Mouse (Mus musculus): ENCODE measurements around the gene St13. TPM values are rescaled to one million over a fixed set of nuclear protein-coding genes. Genes with fewer than 3 reads are reported as not detected.

Gene St13
- total and polyA plus RNA-seq, 3 experiments = 278 to 532 (median 337) TPM

- Histone ChIP-seq H3K36me3 (replicated peaks) (peaks cover 65% of the 10 kb centered on the region), H3K4me1 (ENCODE audit: insufficient read depth, low read depth, low read length) (peaks cover 47% of the 10 kb centered on the region), H3K4me3 (ENCODE audit: low read depth, low read length) (no peak overlapping the region), H3K27me3 (ENCODE audit: insufficient read depth, low read length) (no peaks in the 10 kb centered on the region), H3K9me3 (replicated peaks) (no peaks in the 10 kb centered on the region)
- no peak for TF ChIP-seq GATA2 (IDR thresholded peaks at IDR 0.05; ENCODE audit: borderline replicate concordance, low read depth, low read length)
- TF ChIP-seq GATA1 (IDR thresholded peaks at IDR 0.05; ENCODE audit: borderline replicate concordance, low read length) = no peak
- no peak for TF ChIP-seq CTCF (IDR thresholded peaks at IDR 0.05; ENCODE audit: low read depth, low read length)
- TF ChIP-seq TAL1 (conservative IDR thresholded peaks at IDR 0.05; ENCODE audit: low read depth, low read length) = no peak
- no peak for TF ChIP-seq POLR2AphosphoS5 (IDR thresholded peaks at IDR 0.05; ENCODE audit: insufficient replicate concordance, low read depth, low read length)
- DNase-seq (ENCODE audit: low spot score) (no peak), ATAC-seq (ENCODE audit: extremely low read depth, insufficient number of reproducible peaks, low FRiP score, poor library complexity, severe bottlenecking) (no peak)
Measured at GRCm38 (mm10) chr15:81362501-81362900, 37.4 kb downstream of the St13 start.

GRCm38 (mm10) chr15:81361417-81362015 is 38.4 kb downstream of the St13 start:
- Histone ChIP-seq H3K4me3 (ENCODE audit: low read depth, low read length) (no peak overlapping the region; the same call in 1 of the 2 replicates), H3K9me3 (replicated peaks) (no peaks in the 10 kb centered on the region), H3K36me3 (replicated peaks) (peaks cover 62% of the 10 kb centered on the region), H3K4me1 (ENCODE audit: insufficient read depth, low read depth, low read length) (peaks cover 47% of the 10 kb centered on the region), H3K27me3 (ENCODE audit: insufficient read depth, low read length) (no peaks in the 10 kb centered on the region)
- TF ChIP-seq GATA2 (IDR thresholded peaks at IDR 0.05; ENCODE audit: borderline replicate concordance, low read depth, low read length) (no peak), CTCF (IDR thresholded peaks at IDR 0.05; ENCODE audit: low read depth, low read length) (no peak), GATA1 (IDR thresholded peaks at IDR 0.05; ENCODE audit: borderline replicate concordance, low read length) (no peak), TAL1 (conservative IDR thresholded peaks at IDR 0.05; ENCODE audit: low read depth, low read length) (no peak), POLR2AphosphoS5 (IDR thresholded peaks at IDR 0.05; ENCODE audit: insufficient replicate concordance, low read depth, low read length) (no peak)
- ATAC-seq (ENCODE audit: extremely low read depth, insufficient number of reproducible peaks, low FRiP score, poor library complexity, severe bottlenecking) = no peak
- DNase-seq (ENCODE audit: low spot score) = no peak

- ATAC-seq (ENCODE audit: extremely low read depth, insufficient number of reproducible peaks, low FRiP score, poor library complexity, severe bottlenecking) = 0 out of 2 replicates have a peak, but pooled peaks have one; percentile 12
- Histone ChIP-seq H3K4me3 (ENCODE audit: low read depth, low read length) (peak overlapping the region; percentile 85), H3K36me3 (replicated peaks) (peaks cover 57% of the 10 kb centered on the region), H3K9me3 (replicated peaks) (no peaks in the 10 kb centered on the region), H3K27me3 (ENCODE audit: insufficient read depth, low read length) (no peaks in the 10 kb centered on the region), H3K4me1 (ENCODE audit: insufficient read depth, low read depth, low read length) (peaks cover 47% of the 10 kb centered on the region)
- TF ChIP-seq POLR2AphosphoS5 (IDR thresholded peaks at IDR 0.05; ENCODE audit: insufficient replicate concordance, low read depth, low read length) (no peak), CTCF (IDR thresholded peaks at IDR 0.05; ENCODE audit: low read depth, low read length) (no peak), GATA2 (IDR thresholded peaks at IDR 0.05; ENCODE audit: borderline replicate concordance, low read depth, low read length) (no peak), GATA1 (IDR thresholded peaks at IDR 0.05; ENCODE audit: borderline replicate concordance, low read length) (no peak), TAL1 (conservative IDR thresholded peaks at IDR 0.05; ENCODE audit: low read depth, low read length) (no peak)
- DNase-seq (ENCODE audit: low spot score) = peak; percentile 4
Measured at GRCm38 (mm10) chr15:81361022-81361404, 38.9 kb downstream of the St13 start.

- DNase-seq (ENCODE audit: low spot score) = peak; percentile 82
- Histone ChIP-seq H3K4me3 (ENCODE audit: low read depth, low read length) (peak within 1 kb of the TSS; percentile 85), H3K27me3 (ENCODE audit: insufficient read depth, low read length) (no peaks in the 10 kb centered on the region), H3K4me1 (ENCODE audit: insufficient read depth, low read depth, low read length) (peaks cover 47% of the 10 kb centered on the region), H3K36me3 (replicated peaks) (peaks cover 53% of the 10 kb centered on the region), H3K9me3 (replicated peaks) (no peaks in the 10 kb centered on the region)
- peak; percentile 99 for ATAC-seq (ENCODE audit: extremely low read depth, insufficient number of reproducible peaks, low FRiP score, poor library complexity, severe bottlenecking)
- TF ChIP-seq POLR2AphosphoS5 (IDR thresholded peaks at IDR 0.05; ENCODE audit: insufficient replicate concordance, low read depth, low read length) (no peak; the same call in 1 of the 2 replicates), TAL1 (conservative IDR thresholded peaks at IDR 0.05; ENCODE audit: low read depth, low read length) (no peak), CTCF (IDR thresholded peaks at IDR 0.05; ENCODE audit: low read depth, low read length) (no peak), GATA2 (IDR thresholded peaks at IDR 0.05; ENCODE audit: borderline replicate concordance, low read depth, low read length) (no peak), GATA1 (IDR thresholded peaks at IDR 0.05; ENCODE audit: borderline replicate concordance, low read length) (no peak)
Measured at GRCm38 (mm10) chr15:81360345-81361021, 39.4 kb downstream of the St13 start, which contains the start of gene Slc25a17. TSS of gene Slc25a17 (minus strand) at chr15:81360812.

GRCm38 (mm10) chr15:81359421-81359820 is 40.5 kb downstream of the St13 start:
- Histone ChIP-seq H3K27me3 (ENCODE audit: insufficient read depth, low read length) (no peaks in the 10 kb centered on the region), H3K9me3 (replicated peaks) (no peaks in the 10 kb centered on the region), H3K36me3 (replicated peaks) (peaks cover 44% of the 10 kb centered on the region), H3K4me3 (ENCODE audit: low read depth, low read length) (no peak overlapping the region), H3K4me1 (ENCODE audit: insufficient read depth, low read depth, low read length) (peaks cover 47% of the 10 kb centered on the region)
- DNase-seq (ENCODE audit: low spot score) (no peak), ATAC-seq (ENCODE audit: extremely low read depth, insufficient number of reproducible peaks, low FRiP score, poor library complexity, severe bottlenecking) (no peak)
- TF ChIP-seq POLR2AphosphoS5 (IDR thresholded peaks at IDR 0.05; ENCODE audit: insufficient replicate concordance, low read depth, low read length) (no peak), GATA1 (IDR thresholded peaks at IDR 0.05; ENCODE audit: borderline replicate concordance, low read length) (no peak), TAL1 (conservative IDR thresholded peaks at IDR 0.05; ENCODE audit: low read depth, low read length) (no peak), GATA2 (IDR thresholded peaks at IDR 0.05; ENCODE audit: borderline replicate concordance, low read depth, low read length) (no peak), CTCF (IDR thresholded peaks at IDR 0.05; ENCODE audit: low read depth, low read length) (no peak)

- Histone ChIP-seq H3K36me3 (replicated peaks) (peaks cover 44% of the 10 kb centered on the region), H3K9me3 (replicated peaks) (no peaks in the 10 kb centered on the region), H3K4me3 (ENCODE audit: low read depth, low read length) (no peak overlapping the region), H3K4me1 (ENCODE audit: insufficient read depth, low read depth, low read length) (peaks cover 47% of the 10 kb centered on the region), H3K27me3 (ENCODE audit: insufficient read depth, low read length) (no peaks in the 10 kb centered on the region)
- DNase-seq (ENCODE audit: low spot score) = no peak
- ATAC-seq (ENCODE audit: extremely low read depth, insufficient number of reproducible peaks, low FRiP score, poor library complexity, severe bottlenecking) = no peak
- TF ChIP-seq POLR2AphosphoS5 (IDR thresholded peaks at IDR 0.05; ENCODE audit: insufficient replicate concordance, low read depth, low read length) = no peak
- no peak for TF ChIP-seq CTCF (IDR thresholded peaks at IDR 0.05; ENCODE audit: low read depth, low read length)
- no peak for TF ChIP-seq GATA2 (IDR thresholded peaks at IDR 0.05; ENCODE audit: borderline replicate concordance, low read depth, low read length)
- TF ChIP-seq TAL1 (conservative IDR thresholded peaks at IDR 0.05; ENCODE audit: low read depth, low read length) = no peak
- TF ChIP-seq GATA1 (IDR thresholded peaks at IDR 0.05; ENCODE audit: borderline replicate concordance, low read length) = no peak
Measured at GRCm38 (mm10) chr15:81358943-81359342, 40.9 kb downstream of the St13 start.
